Mouse (Mus musculus) bone marrow macrophage, adult 2 months (primary cell): Measurements from ENCODE around the gene Ldb1.

Experiments used
- CTCF ChIP-seq: IDR thresholded peaks from 2 replicates; pipeline ENCODE4 v1.5.1; 2012; ENCODE audit warnings: low read depth, mild to moderate bottlenecking, low read length, moderate library complexity
- POLR2A ChIP-seq: IDR thresholded peaks from 2 replicates; pipeline ENCODE4 v1.6.1; 2012; ENCODE audit warnings: mild to moderate bottlenecking, low read depth, low read length, borderline replicate concordance

DNA sequence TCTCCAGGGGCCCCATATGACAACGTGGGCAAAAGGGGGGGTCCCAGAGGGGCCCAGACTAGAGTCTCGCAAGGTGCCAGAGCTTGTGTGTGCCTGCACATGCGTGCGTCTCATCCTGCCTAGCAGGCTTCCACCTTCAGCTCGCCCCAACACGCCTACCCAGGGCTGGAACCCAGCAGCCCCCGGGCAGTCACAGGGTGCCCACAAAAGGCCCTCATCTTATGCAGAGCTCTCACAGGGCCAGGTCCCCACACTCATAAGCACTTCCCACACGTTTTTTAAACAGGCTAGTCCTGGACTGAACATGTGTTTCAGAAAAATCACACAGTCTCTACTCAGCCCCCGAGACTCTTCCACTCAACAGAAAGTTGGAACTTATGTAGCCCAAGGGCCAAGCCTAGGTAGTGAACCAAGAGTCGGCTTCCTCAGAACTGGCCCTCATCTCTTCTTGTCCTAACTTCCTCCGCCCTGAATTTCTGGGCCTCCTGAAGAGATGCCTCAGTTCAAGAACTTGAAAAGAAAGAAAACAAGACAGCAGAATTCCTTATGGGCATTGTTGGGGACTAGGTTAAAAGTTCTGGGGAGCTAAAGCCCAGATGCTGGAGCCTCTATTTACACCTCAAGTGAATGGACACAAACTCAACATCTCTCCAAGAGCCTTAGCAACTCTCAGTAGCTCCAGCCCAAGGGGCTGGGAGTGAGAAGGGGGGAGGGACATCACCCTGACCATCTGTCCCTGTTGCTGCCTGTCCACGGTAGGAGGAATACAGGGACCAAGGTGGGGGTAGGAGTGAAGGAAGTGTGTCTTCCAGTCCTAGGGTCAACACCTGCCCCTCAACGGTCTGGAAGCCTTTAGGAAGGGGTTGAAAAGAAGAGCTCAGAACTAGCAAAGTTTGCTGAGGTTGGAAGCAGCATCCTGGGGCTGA, 6.8 kb downstream of the Ldb1 start:
- TF ChIP-seq POLR2A (no peak), CTCF (no peak)
